Mouse (Mus musculus): ENCODE results near the gene Esd. TPM values are rescaled to one million over a fixed set of nuclear protein-coding genes. Genes with fewer than 3 reads are reported as not detected.

Esd gene
- polyA plus RNA-seq, 2 experiments from 2014 or later: 203 to 204 TPM

- no peak for ATAC-seq
Measured at GRCm38 (mm10) chr14:74797386-74798062, 65.4 kb downstream of the Esd start.

- ATAC-seq: no peak
Measured at GRCm38 (mm10) chr14:74798063-74798890, 66.2 kb downstream of the Esd start.

Other genes starting within 250 kb of the Esd start
- gene Htr2a, start 91.5 kb upstream of the Esd start, polyA plus RNA-seq (2017; shearing (Covaris generic)): not detected
- 10 to 100 TPM; 30.1 to 30.3 TPM for gene Lrch1, start 215.6 kb downstream of the Esd start, polyA plus RNA-seq (2017; shearing (Covaris generic))

All from CD4-positive, CD25-positive, alpha-beta regulatory T cell, adult 4 months (primary cell).